Mouse (Mus musculus) adrenal gland, adult 18-20 months (tissue): Measurements from ENCODE around the gene Kif5c. TPM values are rescaled to one million over a fixed set of nuclear protein-coding genes. Genes with fewer than 3 reads are reported as not detected.

Experiments
- DNase-seq, 2 experiments: peaks; one replicate each; pipeline ENCODE4 v3.0.0; 2021 to 2022; ENCODE audit warnings: low spot score in 2 of 2
- total RNA-seq, 2 experiments: library from RNA; stranded (reverse); gene quantifications; 1 replicate in 1 of 2; 2 replicates in 1 of 2; pipeline ENCODE4 v1.2.3; 2021

Gene Kif5c
- total RNA-seq, 2 experiments from 2014 or later = 6.6 to 7.3 TPM

DNA sequence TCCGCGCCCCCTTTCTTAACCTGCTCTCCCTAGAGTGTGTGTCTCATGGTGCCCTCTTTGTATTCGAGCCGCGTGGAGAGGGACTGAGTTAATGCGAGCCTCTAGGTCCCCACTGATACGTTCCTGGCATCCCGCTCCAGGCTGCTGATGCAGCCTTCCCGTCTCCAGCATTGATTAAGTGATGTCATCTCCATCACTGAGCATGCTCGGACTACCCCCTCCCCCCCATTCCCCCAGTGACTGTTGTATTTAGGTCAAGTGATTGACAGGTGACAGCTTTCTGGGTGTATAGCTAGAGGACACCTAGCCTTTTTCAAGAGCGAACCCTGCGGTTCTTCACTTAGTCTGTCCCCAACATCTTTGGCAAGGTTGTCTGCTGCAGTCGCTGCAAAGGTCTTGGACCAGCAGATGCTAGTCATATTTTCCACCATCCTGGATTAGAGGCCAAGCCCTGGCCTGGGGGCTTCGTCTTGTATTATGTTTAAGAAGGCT is 1.6 kb downstream of the Kif5c start:
- no peak for DNase-seq

DNA sequence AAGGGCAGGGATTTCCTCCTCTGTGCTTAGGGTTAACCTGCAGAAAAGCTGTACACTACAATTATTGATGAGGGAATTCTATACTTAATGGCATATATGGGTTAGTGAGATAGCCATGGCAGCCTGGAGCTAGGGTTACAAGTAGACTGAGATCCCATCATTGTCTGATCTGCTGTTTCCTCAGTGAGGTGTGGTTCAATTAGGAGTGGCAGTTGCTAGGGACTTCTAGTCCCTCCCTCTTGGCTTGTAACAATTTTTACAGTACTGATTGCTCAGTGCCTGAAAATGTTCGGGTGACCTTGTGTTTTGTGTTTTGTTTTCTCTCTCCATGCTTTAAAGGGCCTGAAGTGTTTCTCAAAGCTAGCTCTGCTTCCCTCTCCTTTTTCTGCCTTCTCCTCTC is 2.1 kb downstream of the Kif5c start:
- no peak for DNase-seq

GRCm38 (mm10) chr2:49625581-49625980 is 6.5 kb downstream of the Kif5c start:
- DNase-seq = no peak

GRCm38 (mm10) chr2:49627611-49628010 is 8.5 kb downstream of the Kif5c start:
- DNase-seq = no peak

- no peak for DNase-seq
These were observed 9.1 kb downstream of the Kif5c start for GRCm38 (mm10) chr2:49628094-49628705.

GRCm38 (mm10) chr2:49629181-49629580 is 10.1 kb downstream of the Kif5c start:
- DNase-seq = no peak

- DNase-seq = no peak
These were observed 11.5 kb downstream of the Kif5c start for GRCm38 (mm10) chr2:49630636-49631035.

DNA sequence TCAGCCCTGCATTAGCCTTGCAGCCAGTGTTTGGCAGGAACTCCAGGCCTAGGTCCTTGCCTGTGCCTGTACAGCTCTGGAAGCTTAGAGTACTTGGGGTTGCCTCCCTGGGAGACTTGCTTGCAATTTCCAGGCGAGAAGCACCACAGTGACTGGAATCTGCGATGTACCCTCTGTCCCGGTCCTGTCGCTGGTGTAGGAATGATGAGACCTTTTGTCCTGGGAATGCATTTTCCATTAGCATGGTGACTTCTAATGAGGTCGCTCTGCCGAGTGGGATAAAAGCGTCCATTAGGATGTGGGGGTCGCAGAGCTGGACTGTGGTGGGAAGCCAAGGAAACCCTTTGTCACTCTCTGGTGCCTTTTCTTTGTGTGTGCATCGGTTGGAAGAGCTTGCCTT is 14.1 kb downstream of the Kif5c start:
- no peak for DNase-seq

DNA sequence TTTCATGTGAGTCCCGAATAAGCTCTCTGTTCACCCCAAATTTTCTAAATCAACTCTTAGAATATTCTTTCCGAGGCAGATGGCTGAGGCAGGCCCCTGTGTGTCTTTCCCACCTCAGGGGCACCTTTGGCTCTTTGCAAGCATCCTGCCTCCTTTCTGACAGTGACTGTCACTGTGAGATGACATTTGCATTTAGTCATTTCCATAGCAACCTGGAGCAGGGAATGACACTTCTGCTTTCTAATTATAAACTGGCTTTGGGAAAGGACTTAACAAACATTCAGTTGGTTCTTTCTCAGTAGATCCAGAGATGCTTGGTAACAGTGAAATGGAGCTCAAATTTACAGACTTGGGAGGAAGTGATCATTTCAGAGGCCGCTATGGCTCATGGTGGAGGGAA is 23.7 kb downstream of the Kif5c start:
- DNase-seq = no peak

DNA sequence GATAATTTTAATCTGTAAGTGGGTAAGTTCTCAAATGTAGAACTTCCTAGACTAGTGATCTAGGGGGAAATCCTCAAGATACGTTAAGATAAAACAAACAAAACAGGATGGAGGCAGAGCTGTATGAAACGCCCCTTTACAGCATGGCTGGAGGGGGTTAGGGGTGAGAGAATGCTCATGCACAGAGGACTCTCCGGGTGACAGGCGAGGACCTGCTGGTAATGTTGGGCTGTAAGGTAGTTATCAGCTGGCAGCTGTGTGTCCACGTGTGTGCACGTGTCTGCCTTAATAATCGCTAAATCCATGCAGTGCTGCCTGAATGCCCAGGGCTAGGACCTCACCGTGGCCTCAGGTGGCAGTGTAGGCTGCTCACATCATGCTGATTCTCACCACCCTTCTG is 24.7 kb downstream of the Kif5c start:
- DNase-seq = no peak

GRCm38 (mm10) chr2:49647591-49647990 is 28.5 kb downstream of the Kif5c start:
- no peak for DNase-seq

- DNase-seq = no peak
These were observed 29.2 kb downstream of the Kif5c start for GRCm38 (mm10) chr2:49648344-49648743.

DNA sequence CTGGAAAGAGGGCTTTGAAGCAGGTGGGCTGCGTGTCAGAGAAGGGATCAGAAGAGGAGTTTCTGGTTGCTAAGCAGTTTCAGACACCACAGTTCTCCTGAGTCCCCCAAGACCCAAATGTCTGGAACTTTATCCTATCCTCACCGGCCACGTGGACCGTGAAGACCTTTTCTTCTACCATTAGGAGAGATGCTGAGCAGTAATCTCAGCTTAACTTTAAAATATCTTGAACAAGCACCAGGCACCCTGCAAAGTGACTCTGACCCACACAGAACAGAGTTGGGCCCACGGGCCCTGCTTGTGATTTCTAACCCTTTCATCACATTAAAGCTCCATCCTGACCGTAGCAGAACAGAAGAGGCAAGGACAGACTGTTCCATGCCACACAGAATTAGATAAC is 29.7 kb downstream of the Kif5c start:
- no peak for DNase-seq

DNA sequence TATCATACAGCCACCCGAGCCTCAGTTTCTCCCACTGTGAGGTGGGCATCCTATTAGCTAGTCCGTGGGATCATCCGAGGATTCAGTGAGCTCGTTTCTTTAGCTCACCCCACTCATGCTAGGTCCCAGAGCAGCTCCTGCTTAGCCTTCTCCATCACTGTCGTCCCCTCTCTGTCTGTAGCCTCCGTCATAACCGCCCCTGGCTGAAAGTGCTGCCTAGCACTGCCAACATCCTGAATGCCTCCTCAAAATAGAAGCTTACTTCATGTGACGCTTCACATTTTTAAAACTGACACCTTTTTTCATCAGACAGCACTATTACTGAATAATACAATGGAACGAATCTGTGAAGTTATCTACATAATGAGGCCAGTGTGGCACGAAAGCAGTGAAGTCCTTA is 30.1 kb downstream of the Kif5c start:
- no peak for DNase-seq

DNA sequence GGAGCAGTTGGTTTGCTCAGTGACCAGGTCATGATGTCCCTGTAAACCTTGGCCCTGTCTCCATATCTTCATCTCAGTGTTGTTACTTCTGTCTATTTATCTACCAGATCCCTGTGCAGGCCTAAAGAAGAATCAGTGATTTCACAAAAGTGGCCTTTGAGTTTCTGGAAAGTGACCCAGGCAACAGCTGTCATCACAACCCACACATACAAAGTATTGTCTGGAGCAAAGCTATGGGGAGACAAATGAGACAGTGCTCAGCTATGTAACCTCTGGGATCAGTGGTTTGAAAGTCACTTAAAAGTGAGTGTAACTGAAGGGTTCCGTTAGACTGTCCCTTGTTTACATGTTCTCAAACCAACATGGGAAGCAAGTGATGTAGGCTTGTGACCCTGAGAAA is 32.6 kb downstream of the Kif5c start:
- no peak for DNase-seq

GRCm38 (mm10) chr2:49654606-49655005 is 35.5 kb downstream of the Kif5c start:
- no peak for DNase-seq

- DNase-seq = no peak
These were observed 36.2 kb downstream of the Kif5c start for GRCm38 (mm10) chr2:49655195-49655873.

DNA sequence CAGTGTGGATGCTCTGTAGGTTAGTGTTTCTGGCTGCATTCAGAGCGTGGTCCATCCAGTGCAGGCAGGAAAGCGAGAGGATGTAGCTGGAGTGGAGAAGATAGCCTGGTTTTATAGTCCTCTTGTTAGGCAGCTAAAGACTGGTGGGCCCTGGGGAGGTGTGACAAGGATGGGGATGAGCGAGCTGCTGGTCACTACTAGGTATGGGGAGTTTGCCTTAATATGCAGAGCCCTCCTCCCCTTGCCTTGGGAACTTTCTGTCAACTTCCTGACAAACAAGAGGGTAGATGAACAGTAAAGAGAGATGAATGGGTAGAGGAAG is 36.7 kb downstream of the Kif5c start:
- no peak for DNase-seq

GRCm38 (mm10) chr2:49656988-49657387 is 37.9 kb downstream of the Kif5c start:
- DNase-seq = no peak

DNA sequence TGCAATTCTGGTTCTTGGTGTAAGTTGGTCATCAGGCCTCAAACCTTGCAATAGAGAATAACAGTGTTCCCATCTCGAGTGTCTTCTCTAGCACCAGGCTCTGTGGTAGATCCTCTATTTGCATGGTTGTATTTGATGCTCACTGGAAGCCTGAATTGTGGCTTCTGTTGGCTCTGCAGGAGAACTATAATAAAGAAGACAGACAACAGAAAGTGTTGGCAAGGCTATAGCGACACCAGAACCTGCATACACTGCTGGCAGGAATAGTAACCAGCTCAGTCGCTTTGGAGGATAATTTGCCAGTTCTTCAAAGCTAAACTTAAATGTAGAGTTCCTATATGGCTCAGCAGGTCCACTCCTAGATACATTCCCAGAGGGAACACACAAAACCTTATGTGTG is 38.6 kb downstream of the Kif5c start:
- DNase-seq = no peak

- no peak for DNase-seq
These were observed 39.9 kb downstream of the Kif5c start for GRCm38 (mm10) chr2:49658988-49659387.

DNA sequence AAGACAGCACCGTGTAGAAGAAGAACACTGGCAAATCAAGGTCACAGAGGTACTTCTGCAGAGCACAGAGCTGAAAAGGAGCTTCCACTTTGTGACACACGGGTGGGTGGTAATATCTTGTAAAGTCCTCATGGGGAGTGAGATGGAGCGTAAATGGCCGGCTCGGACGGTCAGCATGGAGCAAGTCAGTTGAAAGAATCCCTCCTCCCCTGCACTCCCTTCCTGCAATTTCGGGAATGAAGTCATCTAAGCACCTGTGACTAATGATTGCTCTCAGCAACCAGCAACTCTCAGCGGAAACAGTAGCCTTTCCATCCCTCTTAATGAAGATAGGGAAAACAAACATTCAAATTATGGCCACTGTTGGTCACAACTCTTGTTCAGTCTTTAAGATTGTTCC is 40.9 kb downstream of the Kif5c start:
- no peak for DNase-seq

- DNase-seq = no peak
These were observed 41.4 kb downstream of the Kif5c start for GRCm38 (mm10) chr2:49660375-49660923.
